Mouse (Mus musculus): ENCODE data around the gene Cpn1. TPM values are rescaled to one million over a fixed set of nuclear protein-coding genes. Genes with fewer than 3 reads are reported as not detected.

Cpn1 gene
- polyA plus RNA-seq, 1 experiment from 2014 or later: 81.5 TPM

Other genes starting within 250 kb of the Cpn1 start
- gene Cutc, start 233.6 kb downstream of the Cpn1 start, polyA plus RNA-seq (2015; fragmentation: Nextera tagmentation; extraction: Ambion mirVana): 8.9 and 11.4 TPM in 2 replicates
- gene Cox15, start 233.6 kb downstream of the Cpn1 start, polyA plus RNA-seq (2015; fragmentation: Nextera tagmentation; extraction: Ambion mirVana): 4.4 and 4.5 TPM in 2 replicates
- gene Abcc2, start 204.4 kb downstream of the Cpn1 start, polyA plus RNA-seq (2015; fragmentation: Nextera tagmentation; extraction: Ambion mirVana): 10.6 and 11.7 TPM in 2 replicates
- gene Dnmbp, start 46.4 kb downstream of the Cpn1 start, polyA plus RNA-seq (2015; fragmentation: Nextera tagmentation; extraction: Ambion mirVana): 2.5 and 2.7 TPM in 2 replicates
- gene Cyp2c23, start 42.7 kb upstream of the Cpn1 start, polyA plus RNA-seq (2015; fragmentation: Nextera tagmentation; extraction: Ambion mirVana): 26.7 and 31.2 TPM in 2 replicates
- gene Erlin1, start 83.2 kb upstream of the Cpn1 start, polyA plus RNA-seq (2015; fragmentation: Nextera tagmentation; extraction: Ambion mirVana): 17.8 and 20.6 TPM in 2 replicates
- 19.4 and 20.2 TPM in 2 replicates for gene Chuk, start 120.9 kb upstream of the Cpn1 start, polyA plus RNA-seq (2015; fragmentation: Nextera tagmentation; extraction: Ambion mirVana)
- 14.7 and 16.9 TPM in 2 replicates for gene Cwf19l1, start 149.3 kb upstream of the Cpn1 start, polyA plus RNA-seq (2015; fragmentation: Nextera tagmentation; extraction: Ambion mirVana)
- 33.1 and 35.1 TPM in 2 replicates for gene Bloc1s2, start 159.9 kb upstream of the Cpn1 start, polyA plus RNA-seq (2015; fragmentation: Nextera tagmentation; extraction: Ambion mirVana)
- gene Pkd2l1, start 205.9 kb upstream of the Cpn1 start, polyA plus RNA-seq (2015; fragmentation: Nextera tagmentation; extraction: Ambion mirVana): not detected in 2 replicates
- gene Scd3, start 216.7 kb upstream of the Cpn1 start, polyA plus RNA-seq (2015; fragmentation: Nextera tagmentation; extraction: Ambion mirVana): not detected in 2 replicates